Mouse (Mus musculus) MEL (cell line): ENCODE measurements around the gene Gys1.

Source experiments
- BHLHE40 ChIP-seq: IDR thresholded peaks from 2 replicates; pipeline ENCODE4 v1.6.1; 2012; ENCODE audit warnings: low read depth, mild to moderate bottlenecking, inconsistent platforms, low read length, improper control_type of control experiment, borderline replicate concordance
- CHD2 ChIP-seq: IDR thresholded peaks from 2 replicates; pipeline ENCODE4 v1.6.1; 2011; ENCODE audit warnings: low read length, improper control_type of control experiment
- CTCF ChIP-seq, 3 experiments: IDR thresholded peaks in 2 of 3; conservative IDR thresholded peaks in 1 of 3; 2 replicates each; pipeline ENCODE4 v1.5.1; 2011 to 2012; ENCODE audit warnings: low read length in 3 of 3, low read depth in 2 of 3, mild to moderate bottlenecking in 2 of 3, improper control_type of control experiment in 1 of 3, inconsistent platforms in 1 of 3, mixed read lengths in 1 of 3, moderate library complexity in 1 of 3; ENCODE audit not compliant: control insufficient read depth in 1 of 3, insufficient read depth in 1 of 3, poor library complexity in 1 of 3, severe bottlenecking in 1 of 3
- EP300 ChIP-seq, 2 experiments: IDR thresholded peaks; 2 replicates each; pipeline ENCODE4 v1.6.1; 2011; ENCODE audit warnings: improper control_type of control experiment in 2 of 2, low read length in 2 of 2, low read depth in 1 of 2, mild to moderate bottlenecking in 1 of 2
- MAX ChIP-seq: IDR thresholded peaks from 2 replicates; pipeline ENCODE4 v1.6.1; 2011; ENCODE audit warnings: low read length, improper control_type of control experiment
- MYC ChIP-seq: IDR thresholded peaks from 2 replicates; pipeline ENCODE4 v1.6.1; 2011; ENCODE audit warnings: low read depth, mild to moderate bottlenecking, low read length, improper control_type of control experiment, moderate library complexity
- POLR2A ChIP-seq, 2 experiments: IDR thresholded peaks; 2 replicates each; pipeline ENCODE4 v1.6.1; 2011 to 2012; ENCODE audit warnings: low read length in 2 of 2, mild to moderate bottlenecking in 2 of 2, control low read depth in 1 of 2, improper control_type of control experiment in 1 of 2, low read depth in 1 of 2, moderate library complexity in 1 of 2; ENCODE audit not compliant: control insufficient read depth in 1 of 2, insufficient read depth in 1 of 2, poor library complexity in 1 of 2
- SMC3 ChIP-seq: IDR thresholded peaks from 2 replicates; pipeline ENCODE4 v1.6.1; 2011; ENCODE audit warnings: low read depth, low read length, improper control_type of control experiment
- TAL1 ChIP-seq: IDR thresholded peaks from 2 replicates; pipeline ENCODE4 v1.6.1; 2012; ENCODE audit warnings: mild to moderate bottlenecking, inconsistent platforms, low read length, moderate library complexity, mixed read lengths
- TCF12 ChIP-seq: IDR thresholded peaks from 2 replicates; pipeline ENCODE4 v1.6.1; 2014; ENCODE audit warnings: low read depth, mild to moderate bottlenecking, inconsistent platforms, low read length, improper control_type of control experiment, moderate library complexity

DNA sequence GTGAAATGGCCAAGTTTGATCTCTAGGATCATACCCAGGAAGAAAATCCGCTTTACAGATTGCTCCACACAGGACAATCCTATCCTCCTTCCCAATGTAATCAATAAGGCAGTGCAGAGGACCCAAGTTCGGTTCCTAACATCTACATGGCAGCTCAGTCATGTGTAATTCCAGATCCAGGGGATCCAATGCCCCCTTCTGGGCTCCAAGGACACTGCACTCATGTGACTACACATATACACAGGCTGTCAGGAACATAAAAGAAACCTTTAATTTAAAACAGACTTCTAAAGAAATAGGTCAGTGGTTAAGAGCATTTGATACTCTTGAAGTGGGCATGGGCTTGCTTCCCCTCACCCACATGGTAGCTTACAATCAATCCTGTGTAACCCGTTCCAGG is 48.6 kb upstream of the Gys1 start:
- TF ChIP-seq SMC3 (no peak), MYC (0 out of 2 replicates have a peak, but pooled peaks have one; percentile 18), POLR2A (IDR thresholded peaks at IDR 0.05; ENCODE audit: control insufficient read depth in 1 of 2, insufficient read depth in 1 of 2, low read depth in 1 of 2, low read length in 2 of 2, poor library complexity in 1 of 2) (0 out of 4 replicates have a peak, but pooled peaks of 1 of the 2 experiments have one; percentile 32), TCF12 (no peak), MAX (peak; percentile 35; the same call in 1 of the 2 replicates), TAL1 (no peak), BHLHE40 (no peak), CTCF (IDR thresholded peaks at IDR 0.05 in 2 of 3, conservative IDR thresholded peaks at IDR 0.05 in 1 of 3; ENCODE audit: control insufficient read depth in 1 of 3, insufficient read depth in 1 of 3, low read depth in 2 of 3, low read length in 3 of 3, poor library complexity in 1 of 3, severe bottlenecking in 1 of 3) (peak; percentile 32 to 49 (median 49); a peak in 4 of 6 replicates), CHD2 (no peak), EP300 (IDR thresholded peaks at IDR 0.05; ENCODE audit: low read depth in 1 of 2, low read length in 2 of 2) (no peak)
